Mouse (Mus musculus): ENCODE measurements around the gene Cep131. TPM values are rescaled to one million over a fixed set of nuclear protein-coding genes. Genes with fewer than 3 reads are reported as not detected.
A peak's percentile ranks its signal among the peaks of the same experiment; 100 is the strongest.

Gene Cep131
- polyA plus RNA-seq, 1 experiment from 2014 or later: 3.1 TPM

DNA sequence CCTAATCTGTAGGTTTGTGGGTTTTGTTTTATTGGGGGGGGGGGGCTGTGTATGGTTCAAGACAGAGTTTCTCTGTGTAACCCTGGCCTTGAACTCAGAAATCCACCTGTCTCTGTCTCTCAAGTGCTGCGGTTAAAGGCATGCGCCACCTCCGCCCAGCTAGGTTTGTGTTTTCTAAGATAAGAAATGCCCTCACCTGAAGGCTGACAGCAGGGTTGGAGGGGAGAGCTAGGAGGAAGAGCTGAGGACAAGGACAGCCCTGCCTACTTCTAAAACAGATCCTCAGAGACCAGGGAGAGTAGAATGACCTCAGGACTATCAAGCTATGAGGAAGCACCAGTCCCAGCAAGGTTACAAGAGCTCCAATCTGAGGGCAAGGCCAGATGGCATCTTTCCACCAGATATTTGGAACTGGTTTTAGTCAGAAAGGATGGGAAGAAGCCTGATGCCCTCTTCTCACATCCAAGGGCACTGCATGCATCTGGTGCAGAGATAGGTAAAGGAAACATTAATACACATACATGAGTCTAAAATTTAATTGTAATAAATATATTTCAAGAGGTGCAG lies 16.9 kb upstream of the Cep131 start:
- Histone ChIP-seq H3K9ac (replicated peaks) (no peak overlapping the region), H3K27ac (ENCODE audit: low read depth) (no peak overlapping the region), H3K4me2 (ENCODE audit: low read depth, low read length) (no peak overlapping the region), H3K27me3 (ENCODE audit: insufficient read depth, low read length) (no peaks in the 10 kb centered on the region), H3K4me1 (ENCODE audit: insufficient read depth) (peaks cover 7% of the 10 kb centered on the region; the same call in 1 of the 2 replicates), H3K36me3 (replicated peaks; ENCODE audit: insufficient read depth, low read length) (peaks cover 46% of the 10 kb centered on the region), H3K4me3 (ENCODE audit: low read depth, low read length) (no peak overlapping the region), H3K9me3 (ENCODE audit: low read length) (no peaks in the 10 kb centered on the region)
- 60% methylated on average over 3 of the region's 3 CpGs for WGBS (ENCODE audit: insufficient replicate concordance)
- no peak for ATAC-seq
- no peak for DNase-seq
- no peak for TF ChIP-seq EP300 (IDR thresholded peaks at IDR 0.05; ENCODE audit: low read depth)
- TF ChIP-seq CTCF (IDR thresholded peaks at IDR 0.05; ENCODE audit: low read depth): no peak

DNA sequence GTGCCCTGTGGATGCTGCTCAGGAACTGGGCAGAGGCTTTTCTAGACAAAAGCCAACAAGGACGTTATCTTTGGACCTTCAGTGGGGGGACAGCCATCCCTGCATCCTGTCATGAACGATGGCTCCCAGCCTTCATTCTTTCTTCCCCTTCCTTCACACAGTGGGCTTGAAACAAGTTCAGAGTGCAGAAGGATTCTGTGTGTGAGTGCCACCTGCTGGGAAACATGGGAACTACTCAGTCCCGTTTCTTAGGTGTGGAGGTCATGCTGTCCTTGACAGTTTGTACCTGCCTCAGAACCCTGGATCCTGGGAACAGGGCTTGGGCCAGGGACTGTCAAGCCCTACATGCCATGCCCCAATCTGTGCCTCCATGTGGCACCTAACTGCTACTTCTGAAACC lies 14.4 kb upstream of the Cep131 start:
- no peaks in the 10 kb centered on the region for H3K9me3 ChIP-seq (ENCODE audit: low read length)
- H3K4me1 ChIP-seq (ENCODE audit: insufficient read depth): peaks cover 14% of the 10 kb centered on the region
- no peak overlapping the region; the same call in 1 of the 2 replicates for H3K9ac ChIP-seq (replicated peaks)
- no peaks in the 10 kb centered on the region for H3K27me3 ChIP-seq (ENCODE audit: insufficient read depth, low read length)
- no peak overlapping the region for H3K4me2 ChIP-seq (ENCODE audit: low read depth, low read length)
- peak; percentile 74 for DNase-seq
- ATAC-seq: no peak
- no peak for TF ChIP-seq EP300 (IDR thresholded peaks at IDR 0.05; ENCODE audit: low read depth)
- peak; percentile 92 for TF ChIP-seq CTCF (IDR thresholded peaks at IDR 0.05; ENCODE audit: low read depth)
- WGBS (ENCODE audit: insufficient replicate concordance): 4% methylated on average over 3 of the region's 3 CpGs
- H3K4me3 ChIP-seq (ENCODE audit: low read depth, low read length): no peak overlapping the region
- H3K27ac ChIP-seq (ENCODE audit: low read depth): no peak overlapping the region
- peaks cover 28% of the 10 kb centered on the region for H3K36me3 ChIP-seq (replicated peaks; ENCODE audit: insufficient read depth, low read length)

DNA sequence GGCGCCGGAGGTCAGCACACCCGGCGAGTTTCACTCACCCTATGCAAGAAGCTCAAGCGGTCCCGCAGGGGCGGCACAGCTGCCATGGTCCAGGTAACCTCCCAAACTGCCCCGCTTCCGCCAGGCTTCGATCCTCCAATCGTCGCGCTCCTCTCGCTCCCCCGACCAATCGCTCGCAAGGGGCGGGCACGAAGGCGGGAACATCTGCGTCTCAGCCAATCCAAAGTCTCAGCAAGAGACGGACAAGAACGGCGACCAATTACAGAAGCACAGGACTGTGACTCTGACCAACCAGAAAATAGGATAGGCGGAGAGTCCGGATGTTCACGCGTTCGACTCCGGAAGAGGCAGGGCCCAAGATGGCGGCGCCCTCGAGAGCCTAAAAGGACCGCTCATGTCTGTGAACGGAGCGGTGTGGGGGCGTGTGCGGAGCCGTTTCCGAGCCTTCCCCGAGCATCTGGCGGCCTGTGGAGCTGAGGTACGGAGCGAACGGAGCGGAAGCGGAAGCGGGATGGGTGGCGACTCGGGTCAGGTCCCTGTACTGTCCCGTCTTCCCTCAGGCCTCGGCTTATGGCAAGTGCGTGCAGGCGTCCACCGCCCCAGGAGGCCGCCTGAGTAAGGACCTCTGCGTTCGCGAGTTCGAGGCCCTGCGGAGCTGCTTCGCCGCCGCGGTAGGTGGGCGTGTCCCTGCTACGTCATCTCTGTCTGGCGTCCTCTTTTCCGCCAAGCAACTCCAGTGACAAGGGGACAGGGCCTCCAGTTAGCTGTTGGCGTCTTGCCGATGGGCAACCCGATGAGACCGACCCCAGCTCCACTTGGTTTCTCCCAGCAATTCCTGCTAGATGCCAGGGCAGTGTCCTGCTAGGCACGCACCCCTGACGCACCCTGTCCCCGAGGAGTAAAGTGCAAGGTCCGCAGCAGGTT lies 12.2 kb upstream of the Cep131 start, which contains the start of the genes Tepsin and Ndufaf8:
Gene Tepsin, minus strand, starts transcription at position 144 of the 924 bp plus-strand sequence.
Gene Ndufaf8, plus strand, starts transcription at position 341 of the 924 bp plus-strand sequence.
- ATAC-seq: peak; percentile 97
- TF ChIP-seq CTCF (IDR thresholded peaks at IDR 0.05; ENCODE audit: low read depth) (no peak), EP300 (IDR thresholded peaks at IDR 0.05; ENCODE audit: low read depth) (peak; percentile 92)
- Histone ChIP-seq H3K36me3 (replicated peaks; ENCODE audit: insufficient read depth, low read length) (peaks cover 21% of the 10 kb centered on the region), H3K27me3 (ENCODE audit: insufficient read depth, low read length) (no peaks in the 10 kb centered on the region), H3K27ac (ENCODE audit: low read depth) (peak within 1 kb of the TSS; percentile 91), H3K9ac (replicated peaks) (peak within 1 kb of the TSS; percentile 84), H3K9me3 (ENCODE audit: low read length) (no peaks in the 10 kb centered on the region), H3K4me3 (ENCODE audit: low read depth, low read length) (peak within 1 kb of the TSS; percentile 82), H3K4me2 (ENCODE audit: low read depth, low read length) (peak within 1 kb of the TSS; percentile 97), H3K4me1 (ENCODE audit: insufficient read depth) (peaks cover 14% of the 10 kb centered on the region)
- DNase-seq: peak; percentile 99
- under 1% methylated on average over 77 of the region's 77 CpGs for WGBS (ENCODE audit: insufficient replicate concordance)

DNA sequence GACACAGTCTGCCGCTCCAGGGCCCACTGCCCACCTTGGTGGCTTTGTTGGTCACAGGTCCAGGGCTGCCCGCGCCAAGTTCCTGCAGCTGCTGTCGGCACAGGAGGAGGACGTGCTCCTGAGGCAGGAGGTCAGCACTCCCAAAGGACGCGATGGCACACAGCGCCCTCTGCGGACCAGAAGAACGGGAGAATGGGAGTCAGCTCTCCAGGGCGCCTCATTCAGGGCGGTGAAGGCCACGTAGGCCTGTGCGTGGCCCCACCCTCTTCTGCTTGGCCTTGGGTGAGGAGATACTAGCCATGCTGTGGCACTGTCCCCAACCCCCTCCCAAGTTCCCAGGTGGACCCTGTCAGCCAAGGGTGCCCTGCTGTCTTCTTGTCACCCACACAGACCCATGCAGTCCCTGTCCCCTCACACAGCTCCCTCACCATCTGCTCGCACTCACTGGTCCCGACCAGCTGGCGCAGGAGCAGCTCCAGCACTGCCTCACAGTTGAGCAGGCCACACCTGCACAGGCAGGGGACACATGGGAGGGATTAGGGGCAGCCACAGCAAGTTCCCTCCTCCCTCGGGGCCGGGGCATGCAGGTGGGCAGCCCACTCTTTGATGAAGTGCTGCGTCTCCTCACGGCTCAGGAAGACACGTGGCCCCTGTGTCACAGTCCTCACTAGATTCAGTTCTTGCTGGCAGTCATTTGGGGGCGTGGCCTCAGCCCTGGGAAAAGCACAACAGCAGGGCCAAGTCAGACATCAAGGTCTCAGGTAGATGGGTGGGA lies 6.4 kb upstream of the Cep131 start:
- H3K9me3 ChIP-seq (ENCODE audit: low read length): no peaks in the 10 kb centered on the region
- no peak overlapping the region for H3K4me2 ChIP-seq (ENCODE audit: low read depth, low read length)
- H3K27ac ChIP-seq (ENCODE audit: low read depth): no peak overlapping the region
- peaks cover 44% of the 10 kb centered on the region for H3K36me3 ChIP-seq (replicated peaks; ENCODE audit: insufficient read depth, low read length)
- H3K4me3 ChIP-seq (ENCODE audit: low read depth, low read length): no peak overlapping the region
- no peak overlapping the region for H3K9ac ChIP-seq (replicated peaks)
- no peak for TF ChIP-seq CTCF (IDR thresholded peaks at IDR 0.05; ENCODE audit: low read depth)
- TF ChIP-seq EP300 (IDR thresholded peaks at IDR 0.05; ENCODE audit: low read depth): no peak
- peaks cover 8% of the 10 kb centered on the region for H3K4me1 ChIP-seq (ENCODE audit: insufficient read depth)
- no peak for DNase-seq
- ATAC-seq: no peak
- no peaks in the 10 kb centered on the region for H3K27me3 ChIP-seq (ENCODE audit: insufficient read depth, low read length)
- WGBS (ENCODE audit: insufficient replicate concordance): 84% methylated on average over 23 of the region's 23 CpGs

DNA sequence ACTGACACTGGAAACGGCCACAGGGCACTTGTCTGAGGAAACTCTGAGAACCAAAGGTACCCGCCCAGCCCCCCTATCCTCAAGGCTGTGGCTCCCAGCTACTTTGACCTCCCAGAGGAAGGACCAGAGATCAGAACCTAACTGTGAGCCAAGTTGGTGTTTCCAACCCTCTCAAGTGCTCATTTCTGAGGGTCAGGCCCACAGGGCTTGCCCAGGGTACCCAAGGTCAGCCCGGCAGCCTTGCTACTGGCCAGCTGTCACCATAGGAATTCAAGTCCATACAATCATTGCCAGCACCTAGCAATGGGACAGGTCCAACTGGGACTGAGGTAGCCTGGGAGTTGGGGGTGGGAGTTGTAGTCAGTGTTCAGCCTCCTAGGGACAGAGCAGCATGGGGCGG lies 4.0 kb upstream of the Cep131 start:
- Histone ChIP-seq H3K27ac (ENCODE audit: low read depth) (no peak overlapping the region), H3K9ac (replicated peaks) (no peak overlapping the region), H3K4me2 (ENCODE audit: low read depth, low read length) (no peak overlapping the region), H3K4me1 (ENCODE audit: insufficient read depth) (peaks cover 7% of the 10 kb centered on the region), H3K27me3 (ENCODE audit: insufficient read depth, low read length) (no peaks in the 10 kb centered on the region), H3K36me3 (replicated peaks; ENCODE audit: insufficient read depth, low read length) (peaks cover 38% of the 10 kb centered on the region), H3K9me3 (ENCODE audit: low read length) (no peaks in the 10 kb centered on the region), H3K4me3 (ENCODE audit: low read depth, low read length) (no peak overlapping the region)
- ATAC-seq (no peak), DNase-seq (no peak)
- TF ChIP-seq CTCF (IDR thresholded peaks at IDR 0.05; ENCODE audit: low read depth) (no peak), EP300 (IDR thresholded peaks at IDR 0.05; ENCODE audit: low read depth) (no peak)
- 86% methylated on average over 4 of the region's 4 CpGs for WGBS (ENCODE audit: insufficient replicate concordance)

Data from liver, postnatal 0 days (tissue).